Mouse (Mus musculus) liver, embryonic 14.5 days (tissue): ENCODE data around the gene Pdcd2l.

Source experiments
- CTCF ChIP-seq: IDR thresholded peaks from 2 replicates; pipeline ENCODE4 v1.5.1; 2016; ENCODE audit warnings: antibody characterized with exemption, low read depth, control low read depth
- EP300 ChIP-seq: IDR thresholded peaks from 2 replicates; pipeline ENCODE4 v1.6.1; 2016; ENCODE audit warnings: antibody characterized with exemption, low read depth

DNA sequence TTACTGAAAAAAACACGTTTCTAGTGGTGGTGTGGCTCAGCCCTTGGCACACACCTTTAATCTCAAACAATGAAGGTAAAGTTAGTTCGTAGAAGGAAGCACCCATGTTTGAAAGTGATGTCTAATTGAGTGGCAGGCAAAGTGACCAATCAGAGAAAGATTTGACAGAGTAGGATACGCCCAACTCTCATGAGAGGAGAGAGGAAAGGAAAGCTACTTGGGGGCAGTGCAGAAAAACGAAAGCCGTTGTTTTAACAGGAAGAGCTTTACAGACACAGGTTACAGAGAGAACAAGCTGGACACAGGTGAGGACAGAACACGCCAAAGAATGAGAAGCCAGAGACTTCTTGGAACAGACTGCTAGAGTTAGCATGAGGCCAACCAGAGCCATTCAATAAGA is 9.9 kb upstream of the Pdcd2l start:
- no peak for TF ChIP-seq CTCF
- no peak for TF ChIP-seq EP300
